ENCODE assay signal across 8 mouse cellular contexts in genomic region chr7:131370648-131371469, GRCm38 (mm10). TPM values are rescaled to one million over a fixed set of nuclear protein-coding genes. Genes with fewer than 3 reads are reported as not detected.
DNase-seq lines count a peak whose midpoint lies in the region; ATAC-seq lines count a peak whose summit lies in the region.

Gene Pstk (plus strand): TSS chr7:131371141.

- no peaks in the 10 kb centered on the region for H3K4me1 ChIP-seq in brown adipose tissue, adult 24 weeks (ENCODE audit: control insufficient read depth, insufficient read depth, insufficient read length, low read length)
- peaks cover 10% of the 10 kb centered on the region for H3K4me1 ChIP-seq in heart, embryonic 13.5 days
- peaks cover 23% of the 10 kb centered on the region for H3K4me1 ChIP-seq in liver, embryonic 12.5 days
- H3K4me1 ChIP-seq in stomach, embryonic 15.5 days, result no peaks in the 10 kb centered on the region; the same call in 1 of the 2 replicates

- H3K36me3 ChIP-seq in heart, embryonic 13.5 days, result peaks cover 16% of the 10 kb centered on the region
- peaks cover 10% of the 10 kb centered on the region for H3K36me3 ChIP-seq in liver, embryonic 12.5 days
- no peaks in the 10 kb centered on the region for H3K36me3 ChIP-seq in stomach, embryonic 15.5 days

- peak within 1 kb of the TSS; percentile 71 for H3K27ac ChIP-seq in brown adipose tissue, adult 24 weeks (replicated peaks; ENCODE audit: low read depth, low read length)
- H3K27ac ChIP-seq in heart, embryonic 13.5 days (replicated peaks), result peak within 1 kb of the TSS; percentile 99
- H3K27ac ChIP-seq in liver, embryonic 12.5 days, result peak within 1 kb of the TSS; percentile 91
- H3K27ac ChIP-seq in stomach, embryonic 15.5 days, result peak within 1 kb of the TSS; percentile 97

- H3K27me3 ChIP-seq in heart, embryonic 13.5 days (replicated peaks), result no peaks in the 10 kb centered on the region
- peaks cover 10% of the 10 kb centered on the region; the same call in 1 of the 2 replicates for H3K27me3 ChIP-seq in liver, embryonic 12.5 days (replicated peaks)
- no peaks in the 10 kb centered on the region for H3K27me3 ChIP-seq in stomach, embryonic 15.5 days (replicated peaks)

- ATAC-seq in heart, embryonic 13.5 days (ENCODE audit: extremely low read depth, insufficient number of reproducible peaks, low FRiP score, low TSS enrichment), result peak; percentile 87
- ATAC-seq in liver, embryonic 12.5 days, result peak; percentile 94
- peak; percentile 96 for ATAC-seq in stomach, embryonic 15.5 days (ENCODE audit: insufficient read depth, low FRiP score, low read depth)

- peak within 1 kb of the TSS; percentile 87 for H3K4me3 ChIP-seq in brown adipose tissue, adult 24 weeks (ENCODE audit: insufficient read depth, low read depth, low read length)
- H3K4me3 ChIP-seq in heart, embryonic 13.5 days, result peak within 1 kb of the TSS; percentile 83
- peak within 1 kb of the TSS; percentile 76 for H3K4me3 ChIP-seq in liver, embryonic 12.5 days
- peak within 1 kb of the TSS; percentile 75 for H3K4me3 ChIP-seq in stomach, embryonic 15.5 days (replicated peaks)

- WGBS in heart, embryonic 13.5 days, result 4% methylated on average over 47 of the region's 47 CpGs
- WGBS in liver, embryonic 12.5 days (ENCODE audit: insufficient replicate concordance), result 3% methylated on average over 47 of the region's 47 CpGs
- 4% methylated on average over 47 of the region's 47 CpGs for WGBS in stomach, embryonic 15.5 days

- H3K9ac ChIP-seq in heart, embryonic 13.5 days, result peak within 1 kb of the TSS; percentile 96
- peak within 1 kb of the TSS; percentile 88 for H3K9ac ChIP-seq in liver, embryonic 12.5 days
- peak within 1 kb of the TSS; percentile 91 for H3K9ac ChIP-seq in stomach, embryonic 15.5 days

- DNase-seq in CD4-positive, CD25-positive, alpha-beta regulatory T cell, adult 2 months (ENCODE audit: low read depth, low spot score), result peak; percentile 93
- peak; percentile 21 for DNase-seq in fat pad, adult 2 months (ENCODE audit: extremely low read depth, low read depth, low spot score)
- DNase-seq in kidney, postnatal 10 days, result peak; percentile 92
- DNase-seq in natural killer cell, adult 2 months (ENCODE audit: low spot score in 2 of 2), result peak; percentile 87 to 88

- peak within 1 kb of the TSS; percentile 79 for H3K4me2 ChIP-seq in heart, embryonic 13.5 days
- H3K4me2 ChIP-seq in liver, embryonic 12.5 days, result peak within 1 kb of the TSS; percentile 83
- peak within 1 kb of the TSS; percentile 56 for H3K4me2 ChIP-seq in stomach, embryonic 15.5 days

- no peaks in the 10 kb centered on the region for H3K9me3 ChIP-seq in heart, embryonic 13.5 days
- H3K9me3 ChIP-seq in liver, embryonic 12.5 days (replicated peaks), result no peaks in the 10 kb centered on the region
- H3K9me3 ChIP-seq in stomach, embryonic 15.5 days, result no peaks in the 10 kb centered on the region

RNA-seq across cellular contexts. Expression of gene Pstk, which starts in this region (rescaled TPM):
- 58.6 and 109 TPM in 2 replicates for polyA plus RNA-seq in brown adipose tissue, adult 24 weeks (2012; ENCODE audit: insufficient read depth, insufficient read length, missing spikeins)
- 89.2 and 90.2 TPM in 2 replicates for polyA plus RNA-seq in heart, embryonic 13.5 days (2015; fragmentation: Nextera tagmentation; extraction: Ambion mirVana)
- 32.1 and 36.9 TPM in 2 replicates for polyA plus RNA-seq in liver, embryonic 12.5 days (2016; fragmentation: Nextera tagmentation; extraction: Ambion mirVana)
- 69.8 and 75.2 TPM in 2 replicates for polyA plus RNA-seq in stomach, embryonic 15.5 days (2015; fragmentation: Nextera tagmentation; extraction: Ambion mirVana)

Comparison
In these comparisons a context has a peak if more than half of its experiments do, and no peak if none do; other contexts are left out.
1. Peak in every context shown above with its lines: DNase-seq, ATAC-seq, H3K4me3 ChIP-seq and H3K27ac ChIP-seq.
2. DNase-seq: peak in every context shown above with its lines; median percentile 93 in CD4-positive, CD25-positive, alpha-beta regulatory T cell, adult 2 months; 92 in kidney, postnatal 10 days; 88 in natural killer cell, adult 2 months; 21 in fat pad, adult 2 months.